Mouse (Mus musculus): ENCODE data around the gene Ap2a1. TPM values are rescaled to one million over a fixed set of nuclear protein-coding genes. Genes with fewer than 3 reads are reported as not detected.

The Ap2a1 gene
- polyA plus RNA-seq, 2 experiments: 67.6 to 69.6 TPM

DNA sequence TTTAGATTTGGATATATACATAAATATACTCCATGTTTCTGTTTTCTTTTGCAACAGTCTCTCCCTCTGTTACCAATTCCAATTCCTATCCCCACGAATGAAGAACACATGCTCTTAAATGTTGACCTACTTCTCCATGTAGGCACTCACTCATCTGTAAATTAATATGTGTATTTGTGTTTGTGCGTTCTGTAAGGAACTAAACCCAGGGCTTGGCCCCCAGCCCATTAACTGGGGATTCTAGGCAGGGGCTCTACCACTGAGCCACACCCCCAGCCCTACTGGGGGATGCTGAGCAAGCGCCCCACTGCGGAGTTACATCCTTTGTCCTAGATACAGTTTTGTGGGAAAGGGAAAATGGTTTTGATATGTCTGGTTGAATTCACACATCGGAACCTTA lies 10.2 kb downstream of the Ap2a1 start:
- peaks cover 53% of the 10 kb centered on the region for H3K36me3 ChIP-seq (replicated peaks; ENCODE audit: control insufficient read depth, insufficient read depth, low read depth)
- TF ChIP-seq CTCF (IDR thresholded peaks at IDR 0.05; ENCODE audit: low read depth) (no peak), EP300 (IDR thresholded peaks at IDR 0.05; ENCODE audit: low read depth) (no peak)
- H3K9me3 ChIP-seq (ENCODE audit: control insufficient read depth, low read length): no peaks in the 10 kb centered on the region
- no peak for ATAC-seq (ENCODE audit: insufficient read depth)
- H3K9ac ChIP-seq (replicated peaks): no peak overlapping the region
- WGBS (ENCODE audit: insufficient replicate concordance): 89% methylated on average over 5 of the region's 5 CpGs
- no peak overlapping the region for H3K4me2 ChIP-seq (ENCODE audit: low read depth)
- peaks cover 6 to 14% of the 10 kb centered on the region in 2 experiments; a peak in 3 of 4 replicates for H3K4me1 ChIP-seq (replicated peaks; ENCODE audit: control insufficient read depth in 2 of 2, insufficient read depth in 2 of 2, low read length in 1 of 2)
- DNase-seq (ENCODE audit: low read depth in 3 of 3, low spot score in 3 of 3): no peak
- no peak overlapping the region for H3K4me3 ChIP-seq (ENCODE audit: insufficient read depth in 1 of 2, low read depth in 2 of 2, low read length in 2 of 2)
- H3K27me3 ChIP-seq (ENCODE audit: control insufficient read depth, insufficient read depth, low read length): no peaks in the 10 kb centered on the region
- no peak overlapping the region for H3K27ac ChIP-seq

DNA sequence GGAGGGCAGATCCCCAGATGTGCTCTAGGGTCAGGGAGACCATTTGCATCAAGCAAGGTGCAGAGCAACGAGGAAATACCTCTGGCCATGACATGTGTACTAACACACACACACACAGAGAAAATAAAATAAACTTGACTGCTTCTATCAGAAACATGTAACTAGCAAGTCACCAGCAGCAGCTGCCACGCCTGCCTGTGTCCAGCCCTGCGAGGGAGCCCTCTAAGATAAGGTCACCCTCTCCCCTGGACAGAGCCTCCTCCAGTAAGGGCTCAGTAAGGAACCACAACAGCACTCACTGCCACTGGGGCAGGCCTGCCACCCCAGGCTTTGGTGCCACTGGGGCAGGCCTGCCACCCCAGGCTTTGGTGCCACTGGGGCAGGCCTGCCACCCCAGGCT lies 11.1 kb downstream of the Ap2a1 start:
- no peaks in the 10 kb centered on the region for H3K9me3 ChIP-seq (ENCODE audit: control insufficient read depth, low read length)
- H3K27ac ChIP-seq: no peak overlapping the region
- ATAC-seq (ENCODE audit: insufficient read depth) (peak; percentile 53; the same call in 1 of the 2 replicates), DNase-seq (ENCODE audit: low read depth in 3 of 3, low spot score in 3 of 3) (no peak)
- no peak overlapping the region for H3K4me3 ChIP-seq (ENCODE audit: insufficient read depth in 1 of 2, low read depth in 2 of 2, low read length in 2 of 2)
- no peaks in the 10 kb centered on the region for H3K27me3 ChIP-seq (ENCODE audit: control insufficient read depth, insufficient read depth, low read length)
- WGBS (ENCODE audit: insufficient replicate concordance): 32% methylated on average over 3 of the region's 3 CpGs
- H3K9ac ChIP-seq (replicated peaks): no peak overlapping the region
- peaks cover 53% of the 10 kb centered on the region for H3K36me3 ChIP-seq (replicated peaks; ENCODE audit: control insufficient read depth, insufficient read depth, low read depth)
- peaks cover 6 to 14% of the 10 kb centered on the region in 2 experiments; a peak in 3 of 4 replicates for H3K4me1 ChIP-seq (replicated peaks; ENCODE audit: control insufficient read depth in 2 of 2, insufficient read depth in 2 of 2, low read length in 1 of 2)
- no peak for TF ChIP-seq CTCF (IDR thresholded peaks at IDR 0.05; ENCODE audit: low read depth)
- TF ChIP-seq EP300 (IDR thresholded peaks at IDR 0.05; ENCODE audit: low read depth): no peak
- peak overlapping the region; percentile 2 for H3K4me2 ChIP-seq (ENCODE audit: low read depth)

- Histone ChIP-seq H3K27me3 (ENCODE audit: control insufficient read depth, insufficient read depth, low read length) (no peaks in the 10 kb centered on the region), H3K27ac (no peak overlapping the region), H3K36me3 (replicated peaks; ENCODE audit: control insufficient read depth, insufficient read depth, low read depth) (peaks cover 51% of the 10 kb centered on the region), H3K9ac (replicated peaks) (no peak overlapping the region), H3K4me3 (ENCODE audit: insufficient read depth in 1 of 2, low read depth in 2 of 2, low read length in 2 of 2) (no peak overlapping the region), H3K4me2 (ENCODE audit: low read depth) (no peak overlapping the region), H3K4me1 (replicated peaks; ENCODE audit: control insufficient read depth in 2 of 2, insufficient read depth in 2 of 2, low read length in 1 of 2) (peaks cover 4 to 6% of the 10 kb centered on the region in 2 experiments; a peak in 2 of 4 replicates), H3K9me3 (ENCODE audit: control insufficient read depth, low read length) (no peaks in the 10 kb centered on the region)
- ATAC-seq (ENCODE audit: insufficient read depth): no peak
- 85% methylated on average over 4 of the region's 4 CpGs for WGBS (ENCODE audit: insufficient replicate concordance)
- DNase-seq (ENCODE audit: low read depth in 3 of 3, low spot score in 3 of 3): no peak
- TF ChIP-seq CTCF (IDR thresholded peaks at IDR 0.05; ENCODE audit: low read depth): no peak
- no peak for TF ChIP-seq EP300 (IDR thresholded peaks at IDR 0.05; ENCODE audit: low read depth)
These were observed 12.4 kb downstream of the Ap2a1 start for GRCm38 (mm10) chr7:44916881-44917280.

- H3K27ac ChIP-seq: no peak overlapping the region
- H3K4me1 ChIP-seq (replicated peaks; ENCODE audit: control insufficient read depth in 2 of 2, insufficient read depth in 2 of 2, low read length in 1 of 2): peaks cover 4 to 6% of the 10 kb centered on the region in 2 experiments; a peak in 2 of 4 replicates
- 78% methylated on average over 6 of the region's 6 CpGs for WGBS (ENCODE audit: insufficient replicate concordance)
- H3K27me3 ChIP-seq (ENCODE audit: control insufficient read depth, insufficient read depth, low read length): no peaks in the 10 kb centered on the region
- DNase-seq (ENCODE audit: low read depth in 3 of 3, low spot score in 3 of 3) (no peak), ATAC-seq (ENCODE audit: insufficient read depth) (no peak)
- H3K9ac ChIP-seq (replicated peaks): no peak overlapping the region
- no peak overlapping the region for H3K4me2 ChIP-seq (ENCODE audit: low read depth)
- peaks cover 51% of the 10 kb centered on the region for H3K36me3 ChIP-seq (replicated peaks; ENCODE audit: control insufficient read depth, insufficient read depth, low read depth)
- H3K4me3 ChIP-seq (ENCODE audit: insufficient read depth in 1 of 2, low read depth in 2 of 2, low read length in 2 of 2): no peak overlapping the region
- TF ChIP-seq CTCF (IDR thresholded peaks at IDR 0.05; ENCODE audit: low read depth): no peak
- no peak for TF ChIP-seq EP300 (IDR thresholded peaks at IDR 0.05; ENCODE audit: low read depth)
- H3K9me3 ChIP-seq (ENCODE audit: control insufficient read depth, low read length): no peaks in the 10 kb centered on the region
These were observed 13.1 kb downstream of the Ap2a1 start for GRCm38 (mm10) chr7:44916191-44916590.

GRCm38 (mm10) chr7:44915314-44915713 lies 14.0 kb downstream of the Ap2a1 start:
- Histone ChIP-seq H3K4me3 (ENCODE audit: insufficient read depth in 1 of 2, low read depth in 2 of 2, low read length in 2 of 2) (no peak overlapping the region), H3K36me3 (replicated peaks; ENCODE audit: control insufficient read depth, insufficient read depth, low read depth) (peaks cover 55% of the 10 kb centered on the region), H3K9me3 (ENCODE audit: control insufficient read depth, low read length) (no peaks in the 10 kb centered on the region), H3K9ac (replicated peaks) (no peak overlapping the region), H3K4me2 (ENCODE audit: low read depth) (no peak overlapping the region), H3K27me3 (ENCODE audit: control insufficient read depth, insufficient read depth, low read length) (no peaks in the 10 kb centered on the region), H3K4me1 (replicated peaks; ENCODE audit: control insufficient read depth in 2 of 2, insufficient read depth in 2 of 2, low read length in 1 of 2) (peaks cover 4 to 6% of the 10 kb centered on the region in 2 experiments; a peak in 2 of 4 replicates), H3K27ac (no peak overlapping the region)
- TF ChIP-seq CTCF (IDR thresholded peaks at IDR 0.05; ENCODE audit: low read depth): no peak
- TF ChIP-seq EP300 (IDR thresholded peaks at IDR 0.05; ENCODE audit: low read depth): no peak
- ATAC-seq (ENCODE audit: insufficient read depth): no peak
- 92% methylated on average over 9 of the region's 9 CpGs for WGBS (ENCODE audit: insufficient replicate concordance)
- DNase-seq (ENCODE audit: low read depth in 3 of 3, low spot score in 3 of 3): no peak

All from liver, embryonic 14.5 days (tissue).